Mouse (Mus musculus) urinary bladder, postnatal 25 days (tissue): ENCODE results near the gene Efcab6.

Experiments
- DNase-seq: peaks from one replicate; pipeline ENCODE4 v3.0.0; 2022; ENCODE audit warnings: low spot score

Efcab6 gene

DNA sequence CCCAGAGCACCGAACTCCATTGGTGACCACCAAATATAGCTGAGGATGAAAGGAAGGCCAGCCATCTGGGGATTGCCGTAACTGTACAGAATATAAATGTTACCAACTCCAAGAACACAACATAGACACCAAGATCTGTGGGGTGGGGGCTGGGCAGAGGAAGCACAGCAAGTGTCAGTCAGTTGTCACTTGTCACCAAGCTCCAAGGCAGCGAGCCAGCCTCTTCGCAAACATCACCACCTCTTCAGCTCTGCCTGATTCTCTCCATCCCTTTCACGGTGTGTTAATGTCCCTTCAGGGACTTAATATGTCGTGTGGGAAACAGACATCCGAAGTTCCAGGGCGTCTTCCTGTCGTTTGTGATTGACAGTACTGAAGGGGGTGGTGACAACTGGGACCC, 93.0 kb downstream of the Efcab6 start:
- no peak for DNase-seq

GRCm38 (mm10) chr15:83967802-83968201, 97.4 kb downstream of the Efcab6 start:
- DNase-seq = no peak

- DNase-seq = no peak
Observed at GRCm38 (mm10) chr15:83965126-83965525, 100.1 kb downstream of the Efcab6 start.

GRCm38 (mm10) chr15:83958376-83958775, 106.8 kb downstream of the Efcab6 start:
- DNase-seq = no peak

DNA sequence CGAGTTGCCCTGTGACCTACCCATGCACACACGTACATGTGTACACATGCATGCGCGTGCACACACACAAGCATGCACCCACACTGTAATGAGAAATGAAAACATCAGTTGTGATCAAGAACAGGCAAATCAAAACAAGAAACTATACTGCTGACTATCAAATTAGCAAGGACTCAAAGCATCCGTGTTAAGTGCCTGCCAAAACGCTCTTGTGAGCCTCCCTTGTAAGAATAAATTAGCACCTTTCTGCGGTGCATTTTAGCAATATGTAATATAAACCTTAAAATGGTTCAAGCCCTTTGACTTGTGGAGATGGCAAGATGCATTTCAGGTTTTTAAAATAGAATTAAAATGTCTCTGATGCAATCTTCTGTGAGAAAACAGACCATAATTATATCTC, 108.2 kb downstream of the Efcab6 start:
- no peak for DNase-seq

GRCm38 (mm10) chr15:83955948-83956707, 109.1 kb downstream of the Efcab6 start:
- no peak for DNase-seq

- DNase-seq = no peak
Observed at GRCm38 (mm10) chr15:83949729-83950491, 115.3 kb downstream of the Efcab6 start.

DNA sequence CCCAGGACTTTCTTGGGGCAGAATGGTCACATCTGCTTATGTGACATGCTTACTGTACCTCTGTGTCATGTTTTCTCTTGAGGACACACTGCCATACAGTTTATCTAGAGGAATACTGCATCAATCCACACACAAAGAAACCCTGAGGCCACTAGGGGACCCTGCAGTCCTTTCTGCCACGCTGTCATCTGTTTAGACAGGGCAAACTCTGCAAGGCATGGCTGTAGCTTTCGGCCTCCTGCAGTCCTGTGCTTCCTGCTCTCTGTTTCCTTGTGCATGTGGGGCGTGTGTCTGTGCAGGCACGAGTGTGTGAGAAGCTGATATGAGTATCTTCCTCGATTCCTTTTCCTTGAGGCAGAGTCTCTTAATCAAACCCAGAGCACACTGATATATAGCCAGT, 125.5 kb downstream of the Efcab6 start:
- no peak for DNase-seq

DNA sequence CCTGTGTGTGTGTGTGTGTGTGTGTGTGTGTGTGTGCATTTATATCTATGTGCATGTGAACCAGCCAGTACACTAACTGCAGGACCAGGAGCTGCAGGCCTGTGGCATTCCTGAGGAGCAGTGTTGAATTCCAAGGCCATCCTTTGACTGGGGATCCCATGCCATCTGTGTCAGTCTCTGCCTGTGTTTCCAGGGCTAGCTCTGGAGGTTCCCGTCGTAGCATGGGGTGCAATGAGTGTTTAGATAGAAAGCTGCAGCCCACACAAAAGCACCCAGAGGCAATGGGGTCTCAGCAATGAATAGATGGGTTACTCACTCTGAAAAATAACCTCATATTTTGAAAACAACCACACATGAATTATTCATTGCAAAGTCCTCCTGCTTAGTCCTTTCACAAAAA, 126.7 kb downstream of the Efcab6 start:
- no peak for DNase-seq

DNA sequence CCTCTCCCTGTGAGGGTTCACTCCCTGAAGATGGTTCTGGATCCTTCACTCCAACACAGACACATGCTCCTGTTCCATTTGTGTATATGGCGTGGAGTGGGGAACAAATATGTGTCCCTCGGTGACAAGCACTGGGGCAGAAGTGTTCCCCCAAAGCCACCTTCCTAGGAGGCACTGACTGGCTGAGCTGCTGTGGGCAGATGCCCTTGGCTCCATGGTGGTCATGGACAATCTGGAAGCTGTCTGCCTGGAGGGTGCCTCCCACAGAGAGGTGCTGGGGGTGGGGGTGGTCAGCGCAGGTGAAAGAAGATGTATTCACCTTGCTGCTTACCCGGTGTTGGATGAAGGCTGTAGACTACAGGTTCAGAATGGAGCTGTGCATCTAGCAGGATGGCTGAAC, 128.7 kb downstream of the Efcab6 start:
- no peak for DNase-seq

DNA sequence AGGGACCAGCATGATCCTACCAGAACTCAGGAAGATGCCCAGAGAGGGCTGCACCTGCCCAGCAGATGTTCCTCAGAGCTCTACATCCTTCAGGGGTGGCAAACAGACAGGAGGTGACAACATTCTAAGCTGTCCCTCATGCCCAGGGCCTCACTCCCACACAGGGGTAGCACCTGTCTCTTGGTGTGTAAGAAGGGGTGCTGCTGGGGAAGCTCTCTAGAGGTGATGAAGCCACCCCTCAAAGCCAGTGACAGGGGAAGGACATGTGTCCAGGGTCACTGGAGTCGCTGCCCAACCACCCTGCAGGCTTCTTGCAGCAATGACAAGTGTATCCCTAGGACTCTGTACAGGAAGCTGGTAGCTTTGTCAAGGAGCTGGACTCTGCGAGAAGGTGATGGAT, 130.4 kb downstream of the Efcab6 start:
- DNase-seq = no peak

DNA sequence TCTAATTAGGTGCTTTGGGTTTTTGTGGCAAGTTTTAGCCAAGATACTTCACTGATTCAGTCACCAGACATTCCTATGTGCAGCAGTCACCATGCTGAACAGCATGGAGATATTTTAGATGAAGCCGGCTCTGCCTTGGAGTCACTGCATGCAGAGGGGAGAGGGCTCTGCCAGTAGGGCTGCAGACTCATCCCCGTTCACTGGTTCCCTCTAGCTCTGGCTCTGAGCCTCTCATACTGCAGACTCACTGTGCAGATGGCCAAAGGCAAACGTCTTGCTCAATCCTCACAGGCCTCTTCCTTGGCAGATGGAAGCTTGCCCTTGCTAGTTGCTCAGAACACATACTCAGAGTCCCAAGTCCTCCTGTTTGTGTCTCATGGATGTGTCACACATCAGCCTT, 139.8 kb downstream of the Efcab6 start:
- no peak for DNase-seq

GRCm38 (mm10) chr15:83924656-83925055, 140.5 kb downstream of the Efcab6 start:
- DNase-seq = peak; percentile 19

- no peak for DNase-seq
Observed at GRCm38 (mm10) chr15:83915376-83915775, 149.8 kb downstream of the Efcab6 start.

GRCm38 (mm10) chr15:83913028-83913714, 152.0 kb downstream of the Efcab6 start:
- no peak for DNase-seq

DNA sequence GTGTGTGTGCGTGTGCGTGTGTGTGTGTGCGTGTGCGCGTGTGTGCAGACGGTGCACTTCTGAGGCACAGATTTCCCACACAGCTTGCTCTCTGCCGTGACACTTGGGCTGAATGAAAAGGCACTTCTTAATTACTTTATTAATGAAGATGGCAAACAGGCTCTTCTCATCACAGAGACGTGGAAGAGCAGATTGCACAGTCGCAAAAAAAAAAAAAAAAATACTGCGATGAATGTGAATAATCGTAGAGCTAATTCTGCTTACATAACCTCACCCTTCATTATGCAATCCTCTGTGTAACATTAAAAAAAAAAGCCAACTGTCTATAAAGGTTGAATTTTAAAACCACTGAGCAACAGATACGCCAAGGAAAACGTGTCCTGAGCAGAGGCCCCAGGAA, 158.7 kb downstream of the Efcab6 start:
- no peak for DNase-seq

DNA sequence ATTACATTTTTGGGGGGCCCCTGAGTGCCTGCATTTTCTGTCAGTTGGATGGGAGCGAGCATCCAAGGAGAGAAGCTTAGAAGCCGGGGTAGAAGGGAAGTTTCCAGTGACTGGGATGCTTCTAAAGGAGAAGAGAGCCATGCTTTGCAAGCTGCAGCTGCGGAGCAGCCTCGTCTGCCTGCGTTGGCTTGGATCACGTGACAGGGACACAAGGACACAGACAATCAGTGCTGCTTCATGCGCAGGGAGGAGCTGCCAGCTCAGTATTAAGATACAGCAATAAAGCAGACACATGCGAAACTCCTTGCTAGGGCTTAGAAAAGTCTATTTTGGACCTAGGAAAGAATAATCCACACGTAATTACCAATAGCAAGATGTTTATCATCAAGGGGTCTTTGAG, 167.9 kb downstream of the Efcab6 start:
- no peak for DNase-seq

GRCm38 (mm10) chr15:83896011-83896410, 169.2 kb downstream of the Efcab6 start:
- DNase-seq = no peak

DNA sequence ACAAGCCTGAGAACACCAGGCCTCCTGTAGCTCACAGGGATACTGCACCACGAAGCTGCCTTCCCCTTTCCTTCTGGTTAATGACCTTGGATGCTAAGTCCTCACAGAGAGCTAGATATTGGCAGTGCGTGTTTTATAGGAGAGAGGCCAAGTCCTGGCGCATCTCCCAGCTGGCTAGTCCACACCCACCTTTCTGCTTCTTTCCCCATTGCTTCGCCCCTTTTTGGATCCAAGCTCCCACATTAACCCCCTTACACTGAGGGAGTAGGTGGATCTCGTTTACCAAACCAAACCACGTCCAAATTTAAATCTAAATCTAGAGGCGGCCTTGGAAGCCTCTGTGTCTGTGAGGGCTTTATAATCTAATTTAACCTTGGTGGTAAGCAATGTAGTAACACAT, 170.9 kb downstream of the Efcab6 start:
- DNase-seq = peak; percentile 6

GRCm38 (mm10) chr15:83892871-83893270, 172.3 kb downstream of the Efcab6 start:
- no peak for DNase-seq

- DNase-seq = no peak
Observed at GRCm38 (mm10) chr15:83884291-83884690, 180.9 kb downstream of the Efcab6 start.

- DNase-seq = no peak
Observed at GRCm38 (mm10) chr15:83883821-83884220, 181.4 kb downstream of the Efcab6 start.

DNA sequence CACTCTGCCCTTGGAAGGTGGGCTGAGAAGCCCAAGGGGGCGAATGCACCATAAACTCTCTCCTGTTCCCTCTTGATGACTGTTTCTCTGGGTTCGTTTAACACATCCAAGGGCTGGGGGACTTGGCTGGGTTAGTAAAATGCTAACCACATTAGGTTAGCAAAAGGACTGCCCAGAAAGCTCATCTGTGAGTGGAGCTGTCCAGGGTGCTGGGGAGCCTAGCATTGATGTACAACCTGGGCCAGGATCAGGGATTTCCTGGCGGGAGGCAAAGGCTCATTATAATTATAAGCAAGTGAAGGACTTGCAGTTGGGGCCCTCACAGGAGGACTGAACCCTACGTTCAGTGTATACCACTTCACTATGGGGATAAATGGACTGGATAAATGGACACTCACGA, 185.3 kb downstream of the Efcab6 start:
- DNase-seq = peak; percentile 30
